Mouse (Mus musculus) liver, embryonic 11.5 days (tissue): ENCODE data around the gene Eya4. TPM values are rescaled to one million over a fixed set of nuclear protein-coding genes. Genes with fewer than 3 reads are reported as not detected.

ENCODE experiments used
- ATAC-seq: fragments of 200-750 bp; cut with Nextera tagmentation; replicated peaks from 2 replicates; pipeline ENCODE4 v1.8.0; 2017; ENCODE audit warnings: moderate number of reproducible peaks, mild to moderate bottlenecking, moderate TSS enrichment, moderate library complexity; ENCODE audit not compliant: low FRiP score
- DNase-seq: peaks from one replicate; pipeline ENCODE4 v3.0.0-alpha.2; 2017; ENCODE audit warnings: low spot score
- H3K27ac ChIP-seq: fragments of 300-500 bp; sonication (generic); 2 replicates; pipeline ENCODE4 v1.5.1; 2014; ENCODE audit warnings: mild to moderate bottlenecking, low read depth, low read length, control low read depth
- H3K27me3 ChIP-seq: fragments of 300-500 bp; sonication (generic); replicated peaks from 2 replicates; pipeline ENCODE4 v1.6.1; 2014; ENCODE audit warnings: low read length, mixed read lengths; ENCODE audit not compliant: control insufficient read depth, insufficient read depth
- H3K36me3 ChIP-seq: fragments of 300-500 bp; sonication (generic); 2 replicates; pipeline ENCODE4 v1.6.1; 2014; ENCODE audit warnings: mild to moderate bottlenecking, low read length, moderate library complexity, mixed read lengths; ENCODE audit not compliant: control insufficient read depth, insufficient read depth
- H3K4me1 ChIP-seq: fragments of 300-500 bp; sonication (generic); replicated peaks from 2 replicates; pipeline ENCODE4 v1.6.1; 2014; ENCODE audit warnings: low read length, mixed read lengths; ENCODE audit not compliant: control insufficient read depth, insufficient read depth
- H3K4me2 ChIP-seq: fragments of 300-500 bp; sonication (generic); 2 replicates; pipeline ENCODE4 v1.6.1; 2014; ENCODE audit warnings: mild to moderate bottlenecking, control low read depth, moderate library complexity
- H3K4me3 ChIP-seq: fragments of 300-500 bp; sonication (generic); 2 replicates; pipeline ENCODE4 v1.5.1; 2014; ENCODE audit warnings: low read depth, low read length, control low read depth
- H3K9ac ChIP-seq: fragments of 300-500 bp; sonication (generic); 2 replicates; pipeline ENCODE4 v1.6.1; 2014; ENCODE audit warnings: low read depth, low read length, control low read depth
- H3K9me3 ChIP-seq: fragments of 300-500 bp; sonication (generic); 2 replicates; pipeline ENCODE4 v1.6.1; 2016; ENCODE audit warnings: low read length, inconsistent platforms, mixed read lengths; ENCODE audit not compliant: control insufficient read depth
- WGBS: fragments of 180-500 bp; shearing (Covaris S2); extraction: QIAGEN DNeasy Blood & Tissue Kit; methylation state at CpG from one replicate; pipeline ENCODE4 v1.1.7; 2014; 5-methylcytosine and 5-hydroxymethylcytosine counted together
- polyA plus RNA-seq: library from polyadenylated mRNA; unstranded; fragments of >200 nt; fragmentation: Nextera tagmentation; extraction: Ambion mirVana; gene quantifications from 2 replicates; pipeline ENCODE4 v1.2.1, GENCODE M21; 2014

Eya4 gene
- polyA plus RNA-seq = 0.77 and 0.78 TPM in 2 replicates

DNA sequence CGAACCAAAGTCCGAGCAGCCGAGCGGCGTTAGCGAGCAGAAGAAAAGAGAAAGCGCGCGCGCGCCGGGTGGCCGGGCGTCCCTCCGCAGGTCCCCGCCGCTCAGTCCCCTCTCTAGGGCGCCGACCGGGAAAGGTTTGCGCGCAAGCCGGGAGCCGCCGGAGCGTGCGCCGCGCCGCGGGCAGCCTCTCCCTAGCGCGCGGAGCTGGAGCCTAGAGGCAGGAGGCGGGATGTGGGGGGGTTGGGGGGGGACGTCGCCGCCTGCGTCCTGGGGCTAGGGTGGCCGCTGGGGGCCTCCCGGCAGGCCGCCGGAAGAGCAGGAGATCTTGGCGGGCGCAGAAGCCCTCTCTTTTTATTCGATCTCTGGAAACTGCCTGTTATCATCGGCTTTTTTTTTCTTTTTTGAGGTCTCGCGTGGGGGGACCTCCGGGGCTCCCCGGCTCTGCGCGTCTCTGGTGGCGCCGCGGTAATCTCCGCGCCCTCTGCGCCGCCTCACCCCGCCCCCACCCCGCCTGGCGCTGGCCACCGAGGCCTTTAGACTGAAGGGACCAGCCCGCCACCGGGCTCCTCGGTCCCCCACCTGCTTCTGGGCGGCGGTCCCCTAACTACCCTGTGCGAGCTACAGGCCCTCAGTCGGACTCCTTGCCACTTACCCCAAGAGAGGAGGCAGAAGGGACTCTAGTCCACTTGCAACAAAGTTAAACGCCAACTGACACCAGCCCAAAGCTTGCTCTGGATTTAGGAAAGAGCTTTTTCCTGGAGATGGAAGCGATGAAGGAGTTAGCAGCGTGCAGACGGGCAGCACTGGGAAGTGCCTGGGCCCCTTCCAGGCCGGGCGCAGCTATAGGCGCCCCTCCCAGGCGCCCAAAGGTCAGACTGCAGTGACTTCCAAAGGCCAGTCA, at the start of gene Eya4:
Gene Eya4, minus strand, starts transcription at position 776 of the 901 bp plus-strand sequence.
- H3K4me3 ChIP-seq = peak within 1 kb of the TSS; percentile 54
- no peak within 1 kb of the TSS for H3K27ac ChIP-seq
- 2% methylated on average over 54 of the region's 79 CpGs for WGBS
- H3K9ac ChIP-seq = 0 out of 2 replicates have a peak within 1 kb of the TSS, but pooled peaks have one; percentile 17
- H3K4me2 ChIP-seq = peak within 1 kb of the TSS; percentile 72
- DNase-seq = peak; percentile 39
- peaks cover 37% of the 10 kb centered on the region for H3K27me3 ChIP-seq
- 0 out of 2 replicates have a peak, but pooled peaks cover 2% of the 10 kb centered on the region for H3K4me1 ChIP-seq
- no peaks in the 10 kb centered on the region for H3K9me3 ChIP-seq
- ATAC-seq = no peak
- no peaks in the 10 kb centered on the region for H3K36me3 ChIP-seq

DNA sequence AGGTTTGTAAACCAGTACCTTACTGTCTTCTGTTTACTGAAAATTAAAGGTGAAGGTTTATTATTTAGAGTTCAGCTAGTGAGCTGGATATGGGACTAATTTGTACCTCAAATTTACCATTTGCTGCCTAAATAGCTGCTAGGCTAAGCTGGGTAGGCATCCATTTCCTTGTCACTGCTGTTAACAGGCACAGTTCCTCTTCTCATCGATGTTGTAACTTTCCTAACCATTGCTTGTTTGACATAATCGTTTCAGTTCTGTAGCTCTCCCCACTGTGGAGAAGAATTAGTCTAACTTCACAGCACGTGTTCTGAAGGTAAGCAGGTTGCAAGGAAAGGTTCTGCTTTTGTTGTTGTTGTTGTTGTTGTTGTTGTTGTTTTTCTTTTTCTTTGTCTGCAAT, 44.8 kb upstream of the Eya4 start:
- no peak for ATAC-seq
- Histone ChIP-seq H3K4me3 (no peak overlapping the region), H3K9ac (no peak overlapping the region), H3K4me1 (no peaks in the 10 kb centered on the region), H3K36me3 (no peaks in the 10 kb centered on the region), H3K27ac (no peak overlapping the region), H3K9me3 (no peaks in the 10 kb centered on the region), H3K27me3 (no peaks in the 10 kb centered on the region), H3K4me2 (no peak overlapping the region)
- no peak for DNase-seq
- WGBS = 59% methylated on average over 3 of the region's 3 CpGs

DNA sequence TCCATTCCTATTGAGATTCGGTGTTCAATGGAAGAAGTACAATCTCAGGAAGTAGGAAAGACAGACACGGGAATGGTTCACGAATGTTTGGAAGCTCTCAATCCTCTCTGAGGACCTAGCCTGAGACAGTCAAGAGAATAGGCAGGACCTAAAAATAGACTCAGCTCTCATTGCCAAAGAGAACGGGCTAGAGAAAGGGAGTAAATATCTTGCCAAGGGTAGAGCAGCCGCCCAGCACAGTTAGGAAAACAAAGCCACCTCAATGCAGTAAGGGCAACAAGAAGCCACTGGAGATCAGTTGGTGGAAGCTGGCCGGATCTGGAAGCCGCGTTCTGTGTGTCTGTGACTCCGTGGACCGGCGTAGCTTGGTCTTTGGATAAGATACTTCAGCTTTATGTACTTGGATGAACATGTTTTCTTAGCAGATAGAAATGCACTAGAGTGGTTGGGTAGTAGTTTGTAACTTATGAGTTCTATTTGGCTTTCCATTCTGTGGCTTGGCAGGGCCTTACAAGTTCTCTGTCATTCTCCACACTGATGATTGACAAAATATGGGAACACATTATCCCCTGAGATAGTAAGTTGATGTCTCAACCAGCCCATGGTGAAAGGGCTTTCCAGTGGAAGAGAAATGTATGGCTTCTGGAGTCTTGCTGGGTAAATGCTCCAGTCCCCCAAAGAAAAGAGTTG, 44.1 kb upstream of the Eya4 start:
- no peak overlapping the region for H3K27ac ChIP-seq
- no peak overlapping the region for H3K4me2 ChIP-seq
- no peaks in the 10 kb centered on the region for H3K36me3 ChIP-seq
- no peaks in the 10 kb centered on the region for H3K4me1 ChIP-seq
- ATAC-seq = no peak
- no peaks in the 10 kb centered on the region for H3K27me3 ChIP-seq
- DNase-seq = no peak
- H3K4me3 ChIP-seq = no peak overlapping the region
- no peak overlapping the region for H3K9ac ChIP-seq
- no peaks in the 10 kb centered on the region for H3K9me3 ChIP-seq
- 82% methylated on average over 11 of the region's 11 CpGs for WGBS

DNA sequence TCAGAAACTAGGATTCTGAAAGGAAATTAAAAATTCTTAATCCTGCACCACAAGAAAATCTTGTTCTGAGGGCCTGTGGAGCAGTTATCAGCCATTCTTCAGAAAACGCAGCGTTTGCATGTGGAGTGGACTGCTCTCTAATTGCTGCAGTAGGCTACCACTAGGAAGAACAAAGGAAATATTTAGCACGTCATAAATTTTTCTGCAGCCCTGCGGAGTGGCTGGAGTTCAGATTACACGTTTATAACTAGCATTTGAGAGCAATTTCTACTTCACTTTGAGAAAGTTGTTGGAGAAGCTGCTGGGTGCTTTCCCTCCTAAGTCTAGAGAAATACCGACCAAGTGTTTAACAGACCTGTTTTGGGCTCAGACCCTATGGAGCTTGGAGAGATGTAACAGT, 43.6 kb upstream of the Eya4 start:
- Histone ChIP-seq H3K36me3 (no peaks in the 10 kb centered on the region), H3K9ac (no peak overlapping the region), H3K27ac (no peak overlapping the region), H3K27me3 (no peaks in the 10 kb centered on the region), H3K4me3 (no peak overlapping the region), H3K9me3 (no peaks in the 10 kb centered on the region), H3K4me2 (no peak overlapping the region), H3K4me1 (no peaks in the 10 kb centered on the region)
- 70% methylated on average over 6 of the region's 6 CpGs for WGBS
- DNase-seq = no peak
- no peak for ATAC-seq

DNA sequence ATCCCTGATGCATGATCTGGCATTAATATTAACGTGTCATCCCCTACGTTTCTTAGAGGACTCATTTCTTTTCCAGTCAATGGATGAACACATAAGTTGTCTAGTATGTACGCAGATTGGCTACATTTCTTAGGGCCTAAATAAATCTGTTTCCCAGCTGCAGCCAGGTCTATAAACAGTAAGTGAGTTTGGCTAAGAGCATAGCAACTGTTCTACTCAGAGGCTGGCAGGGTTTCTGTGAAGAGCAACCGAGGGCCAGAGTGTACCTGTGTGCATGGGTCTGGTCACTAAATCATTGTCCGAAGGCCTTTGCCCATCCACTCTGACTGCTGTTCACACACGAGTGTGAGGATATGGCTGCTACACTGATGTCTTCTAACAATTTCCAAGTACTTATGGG, 13.3 kb upstream of the Eya4 start:
- DNase-seq (no peak), ATAC-seq (no peak)
- Histone ChIP-seq H3K4me3 (no peak overlapping the region), H3K4me2 (no peak overlapping the region), H3K9ac (no peak overlapping the region), H3K36me3 (no peaks in the 10 kb centered on the region), H3K27ac (no peak overlapping the region), H3K4me1 (no peaks in the 10 kb centered on the region), H3K27me3 (no peaks in the 10 kb centered on the region), H3K9me3 (no peaks in the 10 kb centered on the region)
- WGBS = 83% methylated on average over 6 of the region's 6 CpGs

DNA sequence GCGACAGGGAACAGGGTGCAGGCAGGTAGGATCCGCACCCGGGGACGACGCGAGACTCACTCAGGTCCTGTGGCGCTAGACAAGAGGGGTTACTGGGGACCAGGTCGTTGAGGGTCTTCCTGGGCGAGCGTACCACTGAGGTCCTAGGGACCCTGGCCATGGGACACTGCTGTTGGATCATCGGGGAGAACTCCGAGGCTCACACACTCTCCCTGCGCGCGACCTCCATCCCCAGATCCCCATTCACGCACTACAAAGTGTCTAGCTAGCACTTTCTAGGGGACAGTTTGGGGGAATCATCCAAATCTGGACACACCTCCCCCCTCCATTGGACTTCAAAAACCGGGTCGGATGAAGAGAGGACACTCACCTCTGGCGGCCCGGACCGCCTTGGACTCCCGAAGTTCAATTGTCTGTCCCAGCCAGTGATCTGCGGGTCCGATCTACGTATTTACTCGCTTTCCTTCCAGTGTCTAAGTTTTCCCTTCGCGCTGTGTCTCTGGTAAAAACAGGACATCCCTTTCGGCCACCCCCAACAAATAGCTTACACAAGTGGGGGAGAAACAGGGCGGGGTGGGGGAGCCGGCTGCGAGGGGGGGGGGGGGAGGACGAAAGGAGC, 1.1 kb downstream of the Eya4 start:
- no peaks in the 10 kb centered on the region for H3K9me3 ChIP-seq
- H3K27ac ChIP-seq = no peak overlapping the region
- H3K4me1 ChIP-seq = 0 out of 2 replicates have a peak, but pooled peaks cover 2% of the 10 kb centered on the region
- ATAC-seq (no peak), DNase-seq (peak; percentile 63)
- H3K36me3 ChIP-seq = no peaks in the 10 kb centered on the region
- H3K4me2 ChIP-seq = peak overlapping the region; percentile 72
- peaks cover 37% of the 10 kb centered on the region for H3K27me3 ChIP-seq
- 2% methylated on average over 30 of the region's 33 CpGs for WGBS
- no peak overlapping the region for H3K9ac ChIP-seq
- peak overlapping the region; percentile 54 for H3K4me3 ChIP-seq

DNA sequence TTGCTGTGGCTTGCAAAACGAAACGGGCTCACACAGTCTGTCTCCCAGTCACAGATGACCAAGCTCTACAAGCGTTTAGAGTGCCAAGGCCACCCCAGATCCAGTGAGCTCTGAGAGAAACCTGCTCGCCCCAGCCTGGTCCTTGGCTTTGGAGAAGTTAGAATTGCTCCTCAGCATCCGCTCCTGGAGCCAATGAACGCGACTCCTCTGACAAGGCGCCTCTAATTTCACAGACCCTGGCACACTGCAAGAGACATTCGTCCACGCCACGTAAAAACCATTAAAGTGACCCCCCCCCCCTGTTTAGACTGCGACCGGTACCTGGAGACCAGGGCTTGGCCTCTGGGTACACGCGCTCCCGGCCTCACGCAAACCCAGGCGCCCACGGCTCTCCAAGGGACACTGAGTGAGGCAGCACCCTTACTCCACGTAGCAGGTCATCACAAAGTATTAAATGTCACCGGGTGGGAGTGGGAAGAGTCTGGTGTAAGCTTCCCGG, 1.6 kb downstream of the Eya4 start:
- ATAC-seq = no peak
- Histone ChIP-seq H3K36me3 (no peaks in the 10 kb centered on the region), H3K9ac (no peak overlapping the region), H3K27ac (no peak overlapping the region), H3K27me3 (peaks cover 37% of the 10 kb centered on the region), H3K4me3 (peak overlapping the region; percentile 54), H3K9me3 (no peaks in the 10 kb centered on the region), H3K4me1 (0 out of 2 replicates have a peak, but pooled peaks cover 2% of the 10 kb centered on the region), H3K4me2 (peak overlapping the region; percentile 72)
- DNase-seq = peak; percentile 50
- WGBS = under 1% methylated on average over 22 of the region's 22 CpGs

DNA sequence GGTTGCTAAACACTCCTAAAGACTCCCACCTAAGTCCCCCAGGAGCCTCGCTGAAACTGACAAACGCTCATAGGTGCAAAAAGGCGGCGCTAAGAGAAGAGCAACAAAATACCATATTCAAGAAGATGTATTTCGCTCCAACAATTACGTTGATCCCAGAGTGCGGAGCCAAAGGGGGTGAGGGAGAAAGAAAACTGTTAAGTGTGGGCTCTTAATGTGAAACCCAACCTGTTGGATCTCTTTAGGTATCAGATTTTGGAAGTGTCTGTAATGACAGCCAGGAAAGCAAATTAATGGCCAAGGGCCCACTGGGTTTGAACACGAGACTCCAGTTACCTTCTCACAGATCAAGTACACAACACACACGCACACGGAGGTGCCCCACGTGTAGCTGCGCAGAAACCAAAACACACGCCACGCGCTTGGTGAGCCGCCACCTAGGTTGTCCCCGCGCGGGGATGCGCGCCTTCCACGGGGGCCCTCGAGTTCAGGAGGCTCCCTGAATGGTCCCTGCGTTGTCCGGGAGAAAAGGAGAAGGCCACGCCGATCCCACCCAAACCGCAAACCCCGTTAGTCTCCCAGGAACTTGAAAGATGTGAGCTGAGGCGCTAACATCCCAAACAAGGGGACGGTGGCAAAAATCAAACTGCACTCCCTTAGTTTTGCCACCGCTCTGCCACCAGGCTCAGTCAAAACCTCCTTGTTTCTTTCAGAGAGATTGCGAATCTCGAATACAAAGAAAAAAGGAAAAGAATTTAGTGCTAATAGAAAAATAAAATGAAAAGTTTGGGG, 2.3 kb downstream of the Eya4 start:
- Histone ChIP-seq H3K4me3 (peak overlapping the region; percentile 54), H3K4me2 (peak overlapping the region; percentile 72), H3K9me3 (no peaks in the 10 kb centered on the region), H3K4me1 (0 out of 2 replicates have a peak, but pooled peaks cover 2% of the 10 kb centered on the region), H3K27ac (no peak overlapping the region), H3K27me3 (peaks cover 37% of the 10 kb centered on the region), H3K9ac (no peak overlapping the region), H3K36me3 (no peaks in the 10 kb centered on the region)
- 2% methylated on average over 34 of the region's 34 CpGs for WGBS
- DNase-seq = peak; percentile 34
- ATAC-seq = no peak
